Mouse (Mus musculus) layer of hippocampus, adult 8-10 months (tissue): Measurements from ENCODE around the gene Gpr45. TPM values are rescaled to one million over a fixed set of nuclear protein-coding genes. Genes with fewer than 3 reads are reported as not detected.

Experiments used
- DNase-seq, 2 experiments: peaks; one replicate each; pipeline ENCODE4 v3.0.0; 2022; ENCODE audit warnings: low spot score in 2 of 2
- microRNA-seq, 2 experiments: library from miRNA; unstranded; fragments of <30 nt; microRNA quantifications; one replicate each; pipeline ENCODE4 v1.2.0; 2022
- total RNA-seq, 4 experiments: library from RNA; stranded (reverse); gene quantifications; 2 replicates each; pipeline ENCODE4 v1.2.4; 2022

Gene Gpr45
- total RNA-seq, 4 experiments from 2014 or later, result 19.2 to 30.2 (median 22.7) TPM

- no peak for DNase-seq
Measured at GRCm38 (mm10) chr1:43046990-43047389, 94.3 kb downstream of the Gpr45 start.

GRCm38 (mm10) chr1:43047811-43048210, 95.1 kb downstream of the Gpr45 start:
- DNase-seq, result no peak

GRCm38 (mm10) chr1:43051903-43052302, 99.2 kb downstream of the Gpr45 start:
- DNase-seq, result no peak

- peak; percentile 50 to 77 for DNase-seq
Measured at GRCm38 (mm10) chr1:43065615-43066310, 113.1 kb downstream of the Gpr45 start.

GRCm38 (mm10) chr1:43066573-43066972, 113.9 kb downstream of the Gpr45 start:
- DNase-seq, result no peak

GRCm38 (mm10) chr1:43067551-43067950, 114.9 kb downstream of the Gpr45 start:
- no peak for DNase-seq

- DNase-seq, result no peak
Measured at GRCm38 (mm10) chr1:43070726-43071125, 118.1 kb downstream of the Gpr45 start.

- no peak for DNase-seq
Measured at GRCm38 (mm10) chr1:43072028-43072427, 119.4 kb downstream of the Gpr45 start.

- no peak for DNase-seq
Measured at GRCm38 (mm10) chr1:43072561-43072960, 119.9 kb downstream of the Gpr45 start.

- DNase-seq, result no peak
Measured at GRCm38 (mm10) chr1:43074791-43075190, 122.1 kb downstream of the Gpr45 start.

- DNase-seq, result no peak
Measured at GRCm38 (mm10) chr1:43078124-43078523, 125.5 kb downstream of the Gpr45 start.

GRCm38 (mm10) chr1:43082946-43083345, 130.3 kb downstream of the Gpr45 start:
- no peak for DNase-seq

Small RNA genes lying within 50 kb of the gene (microRNA-seq; reads per million reads assigned to microRNA genes)
- gene Gm24001, result 0 reads per million in 2 experiments

Other genes with a start within 250 kb of the Gpr45 start
- gene Mrps9, start 101.6 kb upstream of the Gpr45 start, total RNA-seq, result 10 to 100 TPM; 40.0 to 49.9 (median 46.9) TPM
- gene Tgfbrap1, start 145.8 kb downstream of the Gpr45 start, total RNA-seq, result 10 to 100 TPM; 40.2 to 44.5 (median 41.7) TPM
- gene AI597479, start 145.8 kb downstream of the Gpr45 start, total RNA-seq, result 10 to 100 TPM; 23.2 to 25.6 (median 24.2) TPM
- 10 to 100 TPM; 32.1 to 48.0 (median 39.6) TPM for gene Fhl2, start 244.1 kb downstream of the Gpr45 start, total RNA-seq